Mouse (Mus musculus) megakaryocyte, embryonic 14.5 days (primary cell): ENCODE results near the gene Tubd1. TPM values are rescaled to one million over a fixed set of nuclear protein-coding genes. Genes with fewer than 3 reads are reported as not detected.
A peak's percentile ranks its signal among the peaks of the same experiment; 100 is the strongest.

Experiments used
- H3K27me3 ChIP-seq: replicated peaks from 2 replicates; pipeline ENCODE3; 2012; ENCODE audit warnings: inconsistent platforms
- H3K36me3 ChIP-seq: replicated peaks from 2 replicates; pipeline ENCODE3; 2012; ENCODE audit warnings: low read length, inconsistent platforms, mixed read lengths
- H3K4me1 ChIP-seq: 2 replicates; pipeline ENCODE4 v1.6.1; 2012; ENCODE audit warnings: inconsistent platforms
- H3K4me3 ChIP-seq: replicated peaks from 2 replicates; pipeline ENCODE3; 2012; ENCODE audit warnings: moderate library complexity, mild to moderate bottlenecking, inconsistent platforms
- H3K9me3 ChIP-seq: 2 replicates; pipeline ENCODE4 v1.6.1; 2012; ENCODE audit warnings: inconsistent platforms
- FLI1 ChIP-seq: IDR thresholded peaks from 2 replicates; pipeline ENCODE4 v1.6.1; 2012; ENCODE audit warnings: low read length, inconsistent platforms, mixed read lengths
- GATA1 ChIP-seq: IDR thresholded peaks from 3 replicates; pipeline ENCODE4 v1.6.1; 2012; ENCODE audit warnings: mixed read lengths, low read length, inconsistent platforms, borderline replicate concordance
- polyA plus RNA-seq: library from polyadenylated mRNA; stranded (reverse); fragments of >175 nt; gene quantifications from 2 replicates; pipeline ENCODE4 v1.2.3, GENCODE M21; 2012; ENCODE audit warnings: low replicate concordance; ENCODE audit not compliant: insufficient read depth

The Tubd1 gene
- polyA plus RNA-seq, 1 experiment = 0.32 TPM

DNA sequence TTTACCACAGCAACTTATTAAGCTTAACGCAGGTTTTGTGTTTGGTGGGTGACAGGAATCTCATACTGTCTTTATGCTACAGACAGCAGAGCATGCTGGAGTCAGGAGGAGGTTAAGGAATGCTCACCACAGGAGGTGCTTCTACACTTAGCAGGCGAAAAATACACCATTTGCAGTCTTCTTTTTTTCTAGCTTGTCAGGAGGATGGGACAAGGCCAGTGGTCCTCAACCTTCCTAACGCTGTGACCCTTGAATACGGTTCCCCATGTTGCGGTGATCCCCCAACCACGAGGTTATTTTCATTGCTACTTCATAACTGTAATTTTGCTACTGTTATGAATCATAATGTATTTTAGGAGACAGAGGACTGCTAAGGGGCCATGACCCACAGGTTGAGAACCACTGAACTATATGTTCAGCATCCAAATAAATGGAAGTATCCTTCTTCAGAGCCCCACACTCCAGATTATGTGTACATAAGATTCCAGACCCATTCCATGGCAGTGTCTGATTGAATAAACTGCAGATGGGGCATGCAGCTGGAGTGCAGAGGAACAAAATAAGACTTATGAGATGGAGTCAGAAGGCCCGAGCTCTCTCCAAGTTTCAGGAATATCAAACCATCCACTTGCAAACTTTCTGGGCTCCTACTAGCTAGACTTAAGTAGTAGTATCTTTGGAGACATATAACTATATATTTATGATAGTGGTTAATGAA lies 37.9 kb downstream of the Tubd1 start:
- peaks cover 61% of the 10 kb centered on the region for H3K4me1 ChIP-seq

GRCm38 (mm10) chr11:86583313-86583825 lies 38.6 kb downstream of the Tubd1 start:
- Histone ChIP-seq H3K4me3 (peak overlapping the region; percentile 91), H3K27me3 (no peaks in the 10 kb centered on the region), H3K9me3 (no peaks in the 10 kb centered on the region), H3K36me3 (peaks cover 36% of the 10 kb centered on the region), H3K4me1 (peaks cover 61% of the 10 kb centered on the region)
- no peak for TF ChIP-seq GATA1
- TF ChIP-seq FLI1 = no peak

More for the DNA sequence above, 37.9 kb downstream of the Tubd1 start:
- Histone ChIP-seq H3K9me3 (no peaks in the 10 kb centered on the region), H3K4me3 (peak overlapping the region; percentile 91), H3K36me3 (peaks cover 36% of the 10 kb centered on the region), H3K27me3 (no peaks in the 10 kb centered on the region)
- TF ChIP-seq GATA1 (no peak), FLI1 (no peak)

GRCm38 (mm10) chr11:86583990-86584897 lies 39.5 kb downstream of the Tubd1 start:
- Histone ChIP-seq H3K27me3 (no peaks in the 10 kb centered on the region), H3K4me3 (peak overlapping the region; percentile 93), H3K36me3 (peaks cover 36% of the 10 kb centered on the region), H3K9me3 (no peaks in the 10 kb centered on the region), H3K4me1 (peaks cover 61% of the 10 kb centered on the region)
- TF ChIP-seq GATA1 (no peak), FLI1 (no peak)

- Histone ChIP-seq H3K27me3 (no peaks in the 10 kb centered on the region), H3K4me1 (peaks cover 58% of the 10 kb centered on the region), H3K4me3 (peak overlapping the region; percentile 93), H3K36me3 (peaks cover 36% of the 10 kb centered on the region), H3K9me3 (no peaks in the 10 kb centered on the region)
- TF ChIP-seq GATA1 (no peak), FLI1 (no peak)
These were observed 40.3 kb downstream of the Tubd1 start for GRCm38 (mm10) chr11:86584898-86585597.

GRCm38 (mm10) chr11:86585598-86585984 lies 40.8 kb downstream of the Tubd1 start:
- Histone ChIP-seq H3K4me1 (peaks cover 57% of the 10 kb centered on the region), H3K4me3 (peak overlapping the region; percentile 93), H3K9me3 (no peaks in the 10 kb centered on the region), H3K27me3 (no peaks in the 10 kb centered on the region), H3K36me3 (peaks cover 37% of the 10 kb centered on the region)
- TF ChIP-seq GATA1 (no peak), FLI1 (no peak)

DNA sequence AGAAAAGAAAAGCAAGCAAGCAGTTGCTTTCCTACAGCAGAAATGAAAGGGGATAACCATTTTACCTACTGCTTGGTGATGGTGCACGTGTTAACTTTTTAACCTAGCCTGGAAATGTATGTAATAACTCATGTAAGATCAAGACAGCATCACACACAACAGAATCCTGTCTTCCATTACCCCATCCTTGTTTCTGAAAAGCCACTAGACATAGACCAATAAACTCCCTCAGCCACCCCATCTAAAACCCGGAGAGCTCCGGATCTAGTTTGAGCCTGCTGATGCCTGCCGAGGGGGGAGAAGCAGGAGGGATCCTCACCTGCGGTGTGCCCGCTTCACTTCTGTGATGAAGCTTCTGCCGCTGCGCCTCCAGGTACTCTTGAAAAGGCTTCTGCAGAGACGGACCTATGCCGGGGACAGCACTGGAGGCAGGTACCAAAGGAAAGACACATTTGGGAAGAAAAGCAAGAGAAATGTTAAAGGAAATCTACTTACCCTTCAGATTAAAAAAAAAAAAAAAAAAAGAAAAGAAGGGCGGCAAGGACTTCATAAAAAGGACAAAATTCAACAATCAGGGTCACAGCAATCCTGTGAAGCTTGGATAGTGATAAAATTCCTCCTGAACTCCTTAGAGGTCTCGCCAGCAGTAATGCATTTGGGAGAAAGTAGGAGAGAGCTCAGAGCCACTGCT lies 41.5 kb downstream of the Tubd1 start:
- Histone ChIP-seq H3K4me1 (peaks cover 57% of the 10 kb centered on the region), H3K9me3 (no peaks in the 10 kb centered on the region), H3K4me3 (peak overlapping the region; percentile 93), H3K27me3 (no peaks in the 10 kb centered on the region), H3K36me3 (peaks cover 41% of the 10 kb centered on the region)
- TF ChIP-seq FLI1 = no peak

GRCm38 (mm10) chr11:86586868-86587792 lies 42.3 kb downstream of the Tubd1 start:
- Histone ChIP-seq H3K27me3 (no peaks in the 10 kb centered on the region), H3K4me1 (peaks cover 58% of the 10 kb centered on the region), H3K4me3 (peak overlapping the region; percentile 93), H3K9me3 (no peaks in the 10 kb centered on the region), H3K36me3 (peaks cover 40% of the 10 kb centered on the region)
- TF ChIP-seq GATA1 = no peak; the same call in 2 of the 3 replicates
- TF ChIP-seq FLI1 = no peak

GRCm38 (mm10) chr11:86587830-86588229 lies 43.0 kb downstream of the Tubd1 start:
- Histone ChIP-seq H3K36me3 (peaks cover 33% of the 10 kb centered on the region), H3K9me3 (no peaks in the 10 kb centered on the region), H3K27me3 (no peaks in the 10 kb centered on the region), H3K4me1 (peaks cover 58% of the 10 kb centered on the region), H3K4me3 (peak overlapping the region; percentile 93)
- TF ChIP-seq FLI1 (no peak), GATA1 (no peak)
